In genomic region chr4:150909451-150910156, GRCm38 (mm10) we compare ENCODE assay signal across 8 mouse cellular contexts. TPM values are rescaled to one million over a fixed set of nuclear protein-coding genes. Genes with fewer than 3 reads are reported as not detected.
DNase-seq lines count a peak whose midpoint lies in the region; ATAC-seq and TF ChIP-seq lines count a peak whose summit lies in the region.

No protein-coding gene starts in this region.

- peak; percentile 90 for ATAC-seq in cerebellum, adult (ENCODE audit: insufficient number of reproducible peaks, low FRiP score, low TSS enrichment)
- peak; percentile 91 for ATAC-seq in forebrain, embryonic 14.5 days
- ATAC-seq in neural tube, embryonic 15.5 days (ENCODE audit: low FRiP score): peak; percentile 87

- intact Hi-C loops in heart, postnatal 14 days (cut with DNase I): no loop called here

- no peaks in the 10 kb centered on the region for H3K27me3 ChIP-seq in ES-Bruce4 (ENCODE audit: control insufficient read depth, insufficient read depth, low read length, poor library complexity, severe bottlenecking)
- no peaks in the 10 kb centered on the region for H3K27me3 ChIP-seq in forebrain, embryonic 14.5 days (replicated peaks; ENCODE audit: control insufficient read depth, insufficient read depth, low read length)
- H3K27me3 ChIP-seq in neural tube, embryonic 15.5 days (replicated peaks): no peaks in the 10 kb centered on the region

- TF ChIP-seq CTCF in ES-Bruce4 (IDR thresholded peaks at IDR 0.05; ENCODE audit: low read depth, low read length): no peak

- no peaks in the 10 kb centered on the region for H3K4me1 ChIP-seq in ES-Bruce4 (ENCODE audit: control insufficient read depth, insufficient read depth, low read length)
- H3K4me1 ChIP-seq in forebrain, embryonic 14.5 days (ENCODE audit: control insufficient read depth, insufficient read depth, low read length): peaks cover 8% of the 10 kb centered on the region
- peaks cover 28% of the 10 kb centered on the region for H3K4me1 ChIP-seq in neural tube, embryonic 15.5 days

- TF ChIP-seq EP300 in ES-Bruce4 (IDR thresholded peaks at IDR 0.05; ENCODE audit: insufficient read depth, low read depth, low read length): no peak

- H3K4me2 ChIP-seq in forebrain, embryonic 14.5 days (ENCODE audit: low read length): peak overlapping the region; percentile 80
- H3K4me2 ChIP-seq in neural tube, embryonic 15.5 days: peak overlapping the region; percentile 74

- peak overlapping the region; percentile 74 for H3K4me3 ChIP-seq in ES-Bruce4 (ENCODE audit: low read depth, low read length)
- H3K4me3 ChIP-seq in forebrain, embryonic 14.5 days (ENCODE audit: low read depth, low read length): peak overlapping the region; percentile 89
- peak overlapping the region; percentile 72 for H3K4me3 ChIP-seq in neural tube, embryonic 15.5 days (replicated peaks)

- H3K36me3 ChIP-seq in ES-Bruce4 (ENCODE audit: control insufficient read depth, insufficient read depth, low read length, poor library complexity, severe bottlenecking): peaks cover 16% of the 10 kb centered on the region
- peaks cover 19% of the 10 kb centered on the region for H3K36me3 ChIP-seq in forebrain, embryonic 14.5 days (ENCODE audit: control insufficient read depth, insufficient read depth, low read length)
- H3K36me3 ChIP-seq in neural tube, embryonic 15.5 days: peaks cover 15% of the 10 kb centered on the region

- TF ChIP-seq POLR2A in ES-Bruce4 (IDR thresholded peaks at IDR 0.05; ENCODE audit: insufficient read depth, low read length): peak; percentile 40

- WGBS in forebrain, embryonic 14.5 days: under 1% methylated on average over 54 of the region's 56 CpGs
- WGBS in neural tube, embryonic 15.5 days: under 1% methylated on average over 50 of the region's 56 CpGs

- peak overlapping the region; percentile 60 for H3K27ac ChIP-seq in ES-Bruce4 (ENCODE audit: insufficient read depth, low read length)
- peak overlapping the region; percentile 71 for H3K27ac ChIP-seq in forebrain, embryonic 14.5 days (ENCODE audit: low read depth, low read length)
- H3K27ac ChIP-seq in neural tube, embryonic 15.5 days (replicated peaks): peak overlapping the region; percentile 85

- H3K9ac ChIP-seq in ES-Bruce4 (ENCODE audit: low read depth, poor library complexity, severe bottlenecking): peak overlapping the region; percentile 76
- peak overlapping the region; percentile 95 for H3K9ac ChIP-seq in forebrain, embryonic 14.5 days (ENCODE audit: low read length)
- H3K9ac ChIP-seq in neural tube, embryonic 15.5 days (replicated peaks): peak overlapping the region; percentile 89

- peak; percentile 99 for DNase-seq in forebrain, embryonic 14.5 days (ENCODE audit: low spot score)
- peak; percentile 99 to 100 for DNase-seq in heart, postnatal 14 days
- peak; percentile 97 for DNase-seq in layer of hippocampus, adult 11-12 months (ENCODE audit: low spot score)
- peak; percentile 97 to 99 for DNase-seq in lung, adult 18-20 months
- peak; percentile 99 for DNase-seq in testis, postnatal 14 days (ENCODE audit: low spot score)

- no peaks in the 10 kb centered on the region for H3K9me3 ChIP-seq in ES-Bruce4 (replicated peaks; ENCODE audit: control insufficient read depth, insufficient read depth, low read length, poor library complexity, severe bottlenecking)
- no peaks in the 10 kb centered on the region for H3K9me3 ChIP-seq in forebrain, embryonic 14.5 days (replicated peaks; ENCODE audit: control insufficient read depth, low read length)
- H3K9me3 ChIP-seq in neural tube, embryonic 15.5 days (replicated peaks): no peaks in the 10 kb centered on the region

RNA-seq across cellular contexts. Expression of gene Park7, which starts 4.6 kb away (rescaled TPM):
- polyA plus RNA-seq in ES-Bruce4 (2011; ENCODE audit: insufficient read depth, insufficient read length, low read depth, missing spikeins): 210 and 215 TPM in 2 replicates
- polyA plus RNA-seq in forebrain, embryonic 14.5 days (2014; fragmentation: Nextera tagmentation; extraction: Ambion mirVana): 447 and 495 TPM in 2 replicates
- 100 to 1,000 TPM; 200 to 218 TPM for total RNA-seq in heart, postnatal 14 days (2021)
- 384 and 410 TPM in 2 replicates for polyA plus RNA-seq in neural tube, embryonic 15.5 days (2015; fragmentation: Nextera tagmentation; extraction: Ambion mirVana)

RNA-seq across cellular contexts. Expression of gene Tnfrsf9, which starts 4.8 kb away (rescaled TPM):
- polyA plus RNA-seq in ES-Bruce4 (2011; ENCODE audit: insufficient read depth, insufficient read length, low read depth, missing spikeins): 1.1 and 1.6 TPM in 2 replicates
- 0.11 TPM in 1 of 2 replicates, not detected in the other for polyA plus RNA-seq in forebrain, embryonic 14.5 days (2014; fragmentation: Nextera tagmentation; extraction: Ambion mirVana)
- under 1 TPM; 0.29 to 0.45 TPM for total RNA-seq in heart, postnatal 14 days (2021)
- polyA plus RNA-seq in neural tube, embryonic 15.5 days (2015; fragmentation: Nextera tagmentation; extraction: Ambion mirVana): 0.44 and 2.8 TPM in 2 replicates

RNA-seq across cellular contexts. Expression of gene Errfi1, which starts 55.9 kb away (rescaled TPM):
- 44.2 and 44.3 TPM in 2 replicates for polyA plus RNA-seq in ES-Bruce4 (2011; ENCODE audit: insufficient read depth, insufficient read length, low read depth, missing spikeins)
- 17.4 and 19.1 TPM in 2 replicates for polyA plus RNA-seq in forebrain, embryonic 14.5 days (2014; fragmentation: Nextera tagmentation; extraction: Ambion mirVana)
- 10 to 100 TPM; 38.4 to 44.5 TPM for total RNA-seq in heart, postnatal 14 days (2021)
- 51.8 and 57.4 TPM in 2 replicates for polyA plus RNA-seq in neural tube, embryonic 15.5 days (2015; fragmentation: Nextera tagmentation; extraction: Ambion mirVana)

Comparison
In these comparisons a context has a peak if more than half of its experiments do, and no peak if none do; other contexts are left out.
1. Peak in every context shown above with its lines: DNase-seq, ATAC-seq, H3K4me3 ChIP-seq and H3K27ac ChIP-seq.